Mouse (Mus musculus) neural tube, embryonic 11.5 days (tissue): Measurements from ENCODE around the gene Zkscan17. TPM values are rescaled to one million over a fixed set of nuclear protein-coding genes. Genes with fewer than 3 reads are reported as not detected.
"Not testable (repeated sequence)": the region's sequence is repeated elsewhere in the genome, so short reads cannot be mapped to it uniquely, and the experiment has no call there.

Experiments used
- ATAC-seq: fragments of 200-750 bp; cut with Nextera tagmentation; 2 replicates; pipeline ENCODE4 v1.8.0; 2017; ENCODE audit warnings: moderate number of reproducible peaks, mild to moderate bottlenecking, moderate TSS enrichment, moderate library complexity; ENCODE audit not compliant: insufficient read depth, low FRiP score, low TSS enrichment
- DNase-seq: peaks from one replicate; pipeline ENCODE4 v3.0.0-alpha.2; 2015; ENCODE audit warnings: low spot score
- H3K27ac ChIP-seq: fragments of 300-500 bp; sonication (generic); 2 replicates; pipeline ENCODE4 v1.5.1; 2014; ENCODE audit warnings: low read depth, mild to moderate bottlenecking, low read length
- H3K27me3 ChIP-seq: fragments of 300-500 bp; sonication (generic); 2 replicates; pipeline ENCODE4 v1.6.1; 2014; ENCODE audit warnings: mild to moderate bottlenecking, low read length, mixed read lengths; ENCODE audit not compliant: control insufficient read depth, insufficient read depth
- H3K36me3 ChIP-seq: fragments of 300-500 bp; sonication (generic); 2 replicates; pipeline ENCODE4 v1.6.1; 2014; ENCODE audit warnings: mild to moderate bottlenecking, low read length, moderate library complexity, mixed read lengths; ENCODE audit not compliant: control insufficient read depth, insufficient read depth
- H3K4me1 ChIP-seq: fragments of 300-500 bp; sonication (generic); 2 replicates; pipeline ENCODE4 v1.6.1; 2014; ENCODE audit warnings: low read length, mixed read lengths; ENCODE audit not compliant: control insufficient read depth, insufficient read depth
- H3K4me2 ChIP-seq: fragments of 300-500 bp; sonication (generic); 2 replicates; pipeline ENCODE4 v1.6.1; 2014; ENCODE audit warnings: low read depth, mild to moderate bottlenecking, moderate library complexity
- H3K4me3 ChIP-seq: fragments of 300-500 bp; sonication (generic); 2 replicates; pipeline ENCODE4 v1.5.1; 2014; ENCODE audit warnings: low read depth, low read length
- H3K9ac ChIP-seq: fragments of 300-500 bp; sonication (generic); 2 replicates; pipeline ENCODE4 v1.6.1; 2014; ENCODE audit warnings: mild to moderate bottlenecking, low read length
- H3K9me3 ChIP-seq: fragments of 300-500 bp; sonication (generic); 2 replicates; pipeline ENCODE4 v1.6.1; 2016; ENCODE audit warnings: low read length; ENCODE audit not compliant: control insufficient read depth
- WGBS: fragments of 180-500 bp; shearing (Covaris S2); extraction: QIAGEN DNeasy Blood & Tissue Kit; methylation state at CpG from one replicate; pipeline ENCODE4 v1.1.7; 2014; 5-methylcytosine and 5-hydroxymethylcytosine counted together
- polyA plus RNA-seq: library from polyadenylated mRNA; unstranded; fragments of >200 nt; fragmentation: Nextera tagmentation; extraction: Ambion mirVana; gene quantifications from 2 replicates; pipeline ENCODE4 v1.2.1, GENCODE M21; 2014

Zkscan17 gene
- 26.0 and 27.9 TPM in 2 replicates for polyA plus RNA-seq

DNA sequence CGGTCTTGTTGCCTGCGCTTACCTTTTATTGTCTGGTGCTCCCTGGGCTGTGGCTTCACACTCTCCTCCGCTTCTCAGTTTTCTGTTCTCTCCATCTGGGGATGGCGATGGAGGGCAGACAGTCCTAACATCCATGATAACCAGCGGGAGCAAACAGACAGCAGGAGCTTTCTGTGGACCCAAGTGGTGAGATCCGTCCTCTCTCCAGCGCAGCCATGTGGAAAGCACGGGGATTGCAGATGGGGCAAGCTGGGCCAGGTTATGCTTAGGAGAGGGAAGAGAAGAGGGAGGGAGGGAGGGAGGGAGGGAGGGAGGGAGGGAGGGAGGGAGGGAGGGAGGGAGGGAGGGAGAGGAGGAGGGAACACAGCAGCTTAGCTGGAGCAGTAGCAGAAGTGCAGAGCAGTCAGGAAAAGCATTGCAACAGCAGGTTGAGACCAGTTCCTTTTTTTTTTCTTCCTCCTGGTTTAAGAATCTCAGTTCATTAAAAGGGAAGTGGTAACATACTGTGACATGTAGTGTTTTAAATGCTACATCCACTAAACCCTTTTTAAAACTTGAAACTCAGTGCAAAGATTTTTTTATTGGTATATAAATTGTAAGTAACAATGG lies at the start of gene Zkscan17:
Gene Zkscan17 (minus strand): TSS at position 280 of the 609 bp plus-strand sequence.
- H3K27me3 ChIP-seq: no peaks in the 10 kb centered on the region
- H3K27ac ChIP-seq: no peak within 1 kb of the TSS
- ATAC-seq: no peak
- H3K9ac ChIP-seq: no peak within 1 kb of the TSS
- H3K4me3 ChIP-seq: no peak within 1 kb of the TSS
- no peaks in the 10 kb centered on the region for H3K36me3 ChIP-seq
- H3K4me2 ChIP-seq: no peak within 1 kb of the TSS
- no peaks in the 10 kb centered on the region for H3K9me3 ChIP-seq
- peaks cover 4% of the 10 kb centered on the region; the same call in 1 of the 2 replicates for H3K4me1 ChIP-seq
- WGBS: 58% methylated on average over 8 of the region's 8 CpGs
- peak; percentile 48 for DNase-seq

DNA sequence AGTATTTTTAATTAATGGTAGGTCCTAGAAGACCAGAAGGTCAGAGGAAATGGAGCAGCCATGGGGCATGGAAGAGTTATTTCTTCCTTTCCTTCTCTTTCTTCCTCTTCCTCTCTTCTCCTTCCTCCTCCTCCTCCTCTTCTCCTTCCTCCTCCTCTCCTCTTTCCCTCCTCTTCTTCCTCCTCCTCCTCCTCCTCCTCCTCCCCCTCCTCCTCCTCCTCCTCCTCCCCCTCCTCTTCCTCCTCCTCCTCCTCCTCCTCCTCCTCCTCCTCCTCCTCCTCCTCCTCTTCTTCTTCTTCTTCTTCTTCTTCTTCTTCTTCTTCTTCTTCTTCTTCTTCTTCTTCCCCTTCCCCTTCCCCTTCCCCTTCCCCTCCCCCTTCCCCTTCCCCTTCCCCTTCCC lies 49.6 kb upstream of the Zkscan17 start, which contains the start of gene Olfr222:
Gene Olfr222 (minus strand): TSS at position 101 of the 400 bp plus-strand sequence.
- H3K9me3 ChIP-seq, H3K4me3 ChIP-seq, H3K4me1 ChIP-seq, H3K9ac ChIP-seq, H3K27ac ChIP-seq, H3K27me3 ChIP-seq, H3K36me3 ChIP-seq, DNase-seq, H3K4me2 ChIP-seq, ATAC-seq: not testable (repeated sequence)

DNA sequence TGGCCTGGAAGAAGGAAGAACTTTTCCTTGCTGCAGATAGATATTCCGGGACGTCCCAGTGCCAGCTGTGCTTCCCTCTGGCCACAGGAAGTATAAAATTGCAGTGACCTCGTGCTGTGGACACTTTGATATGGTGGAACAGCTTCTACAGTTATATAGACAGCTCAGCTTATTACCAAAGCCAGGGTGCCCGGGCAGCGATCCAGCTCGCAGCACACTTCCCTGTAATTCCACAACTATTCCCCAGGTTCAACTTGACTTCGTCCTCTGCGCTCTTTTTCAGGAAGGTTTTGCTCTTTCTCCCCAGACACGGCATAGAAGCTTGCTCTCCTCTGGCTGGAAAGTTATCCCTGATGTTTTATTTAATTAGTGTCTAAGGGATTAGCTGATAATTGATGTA lies 49.2 kb upstream of the Zkscan17 start:
- no peaks in the 10 kb centered on the region for H3K36me3 ChIP-seq
- H3K4me2 ChIP-seq: no peak overlapping the region
- H3K27ac ChIP-seq: no peak overlapping the region
- no peaks in the 10 kb centered on the region for H3K4me1 ChIP-seq
- no peaks in the 10 kb centered on the region for H3K9me3 ChIP-seq
- ATAC-seq (no peak), DNase-seq (no peak)
- WGBS: 60% methylated on average over 9 of the region's 9 CpGs
- no peaks in the 10 kb centered on the region for H3K27me3 ChIP-seq
- H3K4me3 ChIP-seq: no peak overlapping the region
- no peak overlapping the region for H3K9ac ChIP-seq

DNA sequence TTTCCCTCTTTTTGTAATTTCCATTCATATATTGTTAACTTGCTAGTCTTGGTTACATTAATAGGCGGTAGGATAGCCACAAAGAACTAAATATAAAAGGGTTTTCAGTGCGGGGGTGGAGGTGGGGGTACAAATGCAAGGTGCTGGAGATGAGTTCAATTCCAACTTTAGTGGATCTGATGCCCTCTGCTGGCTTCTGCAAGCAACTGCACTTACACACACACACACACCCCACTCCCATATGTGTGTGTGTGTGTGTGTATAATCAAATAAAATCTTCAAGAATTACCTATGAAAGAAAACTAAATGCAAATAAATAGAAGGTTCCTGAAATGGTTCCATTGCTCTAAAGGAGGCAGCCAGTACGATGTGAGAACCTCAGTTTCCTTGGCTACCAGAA lies 42.8 kb upstream of the Zkscan17 start:
- H3K4me1 ChIP-seq: no peaks in the 10 kb centered on the region
- H3K27me3 ChIP-seq: no peaks in the 10 kb centered on the region
- H3K36me3 ChIP-seq: no peaks in the 10 kb centered on the region
- no peak overlapping the region for H3K27ac ChIP-seq
- H3K9ac ChIP-seq: no peak overlapping the region
- H3K9me3 ChIP-seq: no peaks in the 10 kb centered on the region
- no peak for ATAC-seq
- H3K4me3 ChIP-seq: no peak overlapping the region
- no peak for DNase-seq
- no peak overlapping the region for H3K4me2 ChIP-seq
- WGBS: 71% methylated on average over 3 of the region's 3 CpGs

DNA sequence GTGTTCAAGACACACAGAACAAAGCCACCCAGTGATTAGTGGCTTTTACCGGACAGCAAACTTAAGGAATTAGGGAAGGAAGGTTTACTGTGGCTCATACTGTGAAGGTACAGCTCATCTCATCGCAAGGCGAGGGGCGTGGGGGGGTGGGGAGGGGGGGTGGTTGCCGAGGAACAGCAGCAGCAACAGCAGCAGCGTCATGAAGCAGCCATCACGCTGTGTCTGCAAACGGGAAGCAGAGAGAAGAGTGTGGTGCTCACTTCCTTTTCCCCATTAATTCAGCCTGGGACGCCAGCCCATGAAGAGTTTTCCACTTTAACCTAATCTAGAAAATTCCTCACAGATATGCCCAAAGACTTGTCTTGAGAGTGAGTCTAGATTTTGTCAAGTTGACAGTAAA lies 36.3 kb upstream of the Zkscan17 start:
- H3K27ac ChIP-seq: no peak overlapping the region

DNA sequence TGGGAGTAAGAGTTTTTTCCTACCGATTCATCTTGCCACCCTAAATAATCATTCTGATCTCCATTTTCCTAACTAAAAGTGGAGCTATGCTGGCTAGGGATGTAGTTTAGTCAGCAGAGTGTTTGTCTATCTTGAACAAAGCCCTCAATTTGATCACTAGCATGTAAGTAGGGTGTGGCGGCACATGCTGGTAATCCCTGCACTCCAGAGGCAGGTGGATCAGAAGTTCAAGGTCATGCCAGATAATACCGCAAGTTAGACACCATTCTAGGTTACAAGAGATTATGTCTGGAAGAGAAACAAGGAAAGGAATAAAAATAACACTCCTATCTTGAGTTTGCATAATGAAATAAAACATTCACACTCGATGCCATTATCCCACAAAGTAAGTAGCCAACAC lies 35.8 kb upstream of the Zkscan17 start:
- WGBS: 92% methylated on average over 4 of the region's 4 CpGs
- no peak for ATAC-seq

More for the DNA sequence above, 36.3 kb upstream of the Zkscan17 start:
- 89% methylated on average over 9 of the region's 9 CpGs for WGBS
- DNase-seq (no peak), ATAC-seq (no peak)
- Histone ChIP-seq H3K4me2 (no peak overlapping the region), H3K4me1 (no peaks in the 10 kb centered on the region), H3K27me3 (no peaks in the 10 kb centered on the region), H3K36me3 (no peaks in the 10 kb centered on the region), H3K9me3 (no peaks in the 10 kb centered on the region), H3K9ac (no peak overlapping the region), H3K4me3 (no peak overlapping the region)

DNA sequence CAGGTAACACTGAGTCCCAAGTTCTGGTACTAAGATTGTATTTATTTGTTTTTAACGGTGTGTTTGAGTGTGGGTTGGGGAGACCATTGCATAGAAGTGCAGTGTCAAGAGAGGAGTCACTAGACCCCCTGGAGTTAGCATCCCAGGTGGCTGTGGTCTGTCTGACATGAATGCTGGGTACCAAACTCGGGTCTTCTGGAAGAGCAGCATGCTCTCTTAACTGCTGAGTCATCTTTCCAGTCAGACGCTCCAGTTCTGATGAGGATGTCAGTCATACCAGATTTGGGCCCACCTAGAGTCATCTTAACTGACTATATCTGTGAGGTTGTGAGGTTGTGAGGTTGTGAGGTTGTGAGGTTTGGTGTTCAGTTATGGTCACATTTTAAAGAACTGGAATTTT lies 34.4 kb upstream of the Zkscan17 start:
- no peaks in the 10 kb centered on the region for H3K36me3 ChIP-seq
- H3K4me2 ChIP-seq: no peak overlapping the region
- no peaks in the 10 kb centered on the region for H3K9me3 ChIP-seq
- no peak for ATAC-seq
- WGBS: 68% methylated on average over 3 of the region's 3 CpGs
- DNase-seq: no peak
- no peaks in the 10 kb centered on the region for H3K4me1 ChIP-seq
- no peak overlapping the region for H3K27ac ChIP-seq
- H3K9ac ChIP-seq: no peak overlapping the region
- no peak overlapping the region for H3K4me3 ChIP-seq
- H3K27me3 ChIP-seq: no peaks in the 10 kb centered on the region

More for the DNA sequence above, 35.8 kb upstream of the Zkscan17 start:
- DNase-seq: no peak
- Histone ChIP-seq H3K9me3 (no peaks in the 10 kb centered on the region), H3K4me1 (no peaks in the 10 kb centered on the region), H3K27me3 (no peaks in the 10 kb centered on the region), H3K4me2 (no peak overlapping the region), H3K9ac (no peak overlapping the region), H3K27ac (no peak overlapping the region), H3K36me3 (no peaks in the 10 kb centered on the region), H3K4me3 (no peak overlapping the region)

DNA sequence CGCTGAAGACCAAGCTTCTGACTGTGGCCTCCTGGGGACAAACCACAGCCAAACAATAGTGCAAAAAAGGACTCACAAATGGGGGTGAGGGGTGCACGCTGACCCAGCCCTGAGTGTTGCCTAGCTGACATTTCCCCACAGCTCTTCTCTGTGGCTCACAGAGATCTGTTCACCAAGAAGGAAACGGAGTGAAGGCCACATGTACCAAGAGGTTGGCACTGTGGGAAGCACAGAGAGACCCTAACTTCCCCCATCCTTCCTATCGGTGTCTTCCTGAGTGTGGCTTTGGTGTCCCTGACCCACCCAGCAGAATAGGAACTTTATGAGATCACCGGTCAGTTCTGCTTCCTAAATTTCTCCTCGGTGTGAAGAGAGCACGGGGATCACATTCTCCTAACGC lies 28.0 kb upstream of the Zkscan17 start:
- no peaks in the 10 kb centered on the region for H3K4me1 ChIP-seq
- H3K4me2 ChIP-seq: no peak overlapping the region
- no peaks in the 10 kb centered on the region for H3K36me3 ChIP-seq
- H3K9me3 ChIP-seq: no peaks in the 10 kb centered on the region
- ATAC-seq: no peak
- 88% methylated on average over 8 of the region's 8 CpGs for WGBS
- H3K27me3 ChIP-seq: no peaks in the 10 kb centered on the region
- no peak overlapping the region for H3K9ac ChIP-seq
- DNase-seq: no peak
- H3K27ac ChIP-seq: no peak overlapping the region
- H3K4me3 ChIP-seq: no peak overlapping the region

DNA sequence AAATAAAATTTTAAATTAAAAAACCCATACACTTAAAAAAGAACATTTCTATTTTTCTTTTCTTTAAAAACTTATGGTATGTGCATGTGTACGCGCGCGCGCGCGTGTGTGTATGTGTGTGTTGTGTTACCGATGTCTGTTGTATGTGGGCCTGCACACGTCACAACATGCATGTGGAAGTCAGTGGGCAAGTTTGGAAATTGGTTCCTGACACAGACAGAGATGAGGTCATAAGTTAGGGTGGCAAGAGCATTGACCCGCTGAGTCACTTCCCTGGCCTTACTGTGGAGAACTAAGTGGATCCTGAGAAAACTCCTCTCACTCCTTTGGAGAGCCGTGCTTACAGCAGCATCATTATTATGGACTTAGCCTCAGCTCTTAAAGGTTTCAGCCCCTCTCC lies 27.6 kb upstream of the Zkscan17 start:
- Histone ChIP-seq H3K27ac (no peak overlapping the region), H3K4me3 (no peak overlapping the region), H3K27me3 (no peaks in the 10 kb centered on the region), H3K4me1 (no peaks in the 10 kb centered on the region), H3K9me3 (no peaks in the 10 kb centered on the region), H3K9ac (no peak overlapping the region), H3K36me3 (no peaks in the 10 kb centered on the region), H3K4me2 (no peak overlapping the region)
- ATAC-seq (no peak), DNase-seq (no peak)
- WGBS: 95% methylated on average over 11 of the region's 11 CpGs
